Mouse (Mus musculus) lung, adult 2 months (tissue): ENCODE data around the gene Tfcp2.

Experiments
- CTCF ChIP-seq: fragments of 200-500 bp; IDR thresholded peaks from 2 replicates; pipeline ENCODE4 v1.5.1; 2011; ENCODE audit warnings: mild to moderate bottlenecking, low read length, control low read depth; ENCODE audit not compliant: insufficient read depth
- POLR2A ChIP-seq: fragments of 200-500 bp; IDR thresholded peaks from 2 replicates; pipeline ENCODE4 v1.6.1; 2011; ENCODE audit warnings: low read depth, mild to moderate bottlenecking, control low read depth, low read length, borderline replicate concordance; ENCODE audit errors: extremely low read depth

DNA sequence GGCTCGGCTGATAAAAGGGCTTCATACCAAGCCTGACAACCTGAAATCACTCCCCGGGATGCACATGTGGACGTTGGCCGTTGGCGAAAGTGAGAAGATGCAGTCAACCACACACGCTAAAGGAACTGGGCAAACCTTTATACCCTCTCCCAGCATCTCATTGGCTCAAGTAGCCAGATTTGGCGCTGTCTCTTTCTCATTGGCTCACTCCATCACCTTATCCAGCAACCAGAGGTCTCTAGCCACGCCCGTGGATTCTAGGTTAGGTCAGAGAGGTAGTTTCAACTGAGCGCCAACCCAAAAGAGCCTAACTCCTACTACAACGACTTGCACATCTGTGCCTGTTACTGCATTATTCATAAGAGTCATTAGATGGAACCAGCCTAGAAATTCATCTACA, 99.3 kb downstream of the Tfcp2 start:
- TF ChIP-seq POLR2A (no peak), CTCF (no peak)
